Mouse (Mus musculus) heart, embryonic 12.5 days (tissue): ENCODE measurements around the gene Slc5a5. TPM values are rescaled to one million over a fixed set of nuclear protein-coding genes. Genes with fewer than 3 reads are reported as not detected.
A peak's percentile ranks its signal among the peaks of the same experiment; 100 is the strongest.

Source experiments
- ATAC-seq: fragments of 200-750 bp; cut with Nextera tagmentation; 2 replicates; pipeline ENCODE4 v1.8.0; 2017; ENCODE audit warnings: moderate TSS enrichment, moderate library complexity; ENCODE audit not compliant: insufficient number of reproducible peaks, low FRiP score
- H3K27ac ChIP-seq: fragments of 300-500 bp; sonication (generic); 2 replicates; pipeline ENCODE4 v1.5.1; 2016; ENCODE audit warnings: mild to moderate bottlenecking, moderate library complexity; ENCODE audit not compliant: poor library complexity, severe bottlenecking
- H3K27me3 ChIP-seq: fragments of 300-500 bp; sonication (generic); replicated peaks from 2 replicates; pipeline ENCODE4 v1.6.1; 2016; ENCODE audit warnings: mild to moderate bottlenecking, moderate library complexity
- H3K36me3 ChIP-seq: fragments of 300-500 bp; sonication (generic); 2 replicates; pipeline ENCODE4 v1.6.1; 2016; ENCODE audit warnings: mild to moderate bottlenecking, moderate library complexity
- H3K4me1 ChIP-seq: fragments of 300-500 bp; sonication (generic); replicated peaks from 2 replicates; pipeline ENCODE4 v1.6.1; 2016; ENCODE audit warnings: mild to moderate bottlenecking
- H3K4me2 ChIP-seq: fragments of 300-500 bp; sonication (generic); 2 replicates; pipeline ENCODE4 v1.6.1; 2016; ENCODE audit warnings: mild to moderate bottlenecking, moderate library complexity
- H3K4me3 ChIP-seq: fragments of 300-500 bp; sonication (generic); 2 replicates; pipeline ENCODE4 v1.5.1; 2016; ENCODE audit warnings: mild to moderate bottlenecking
- H3K9ac ChIP-seq: fragments of 300-500 bp; sonication (generic); 2 replicates; pipeline ENCODE4 v1.6.1; 2016; ENCODE audit warnings: mild to moderate bottlenecking, moderate library complexity
- H3K9me3 ChIP-seq: fragments of 300-500 bp; sonication (generic); replicated peaks from 2 replicates; pipeline ENCODE4 v1.6.1; 2016; ENCODE audit warnings: mild to moderate bottlenecking, moderate library complexity
- WGBS: fragments of 180-500 bp; shearing (Covaris S2); methylation state at CpG from one replicate; pipeline ENCODE4 v1.1.7; 2016; 5-methylcytosine and 5-hydroxymethylcytosine counted together
- polyA plus RNA-seq: library from polyadenylated mRNA; unstranded; fragments of >200 nt; fragmentation: Nextera tagmentation; extraction: Ambion mirVana; gene quantifications from 2 replicates; pipeline ENCODE4 v1.2.1, GENCODE M21; 2016

Gene Slc5a5
- 0.11 TPM in 1 of 2 replicates, not detected in the other for polyA plus RNA-seq

- no peak for ATAC-seq
- peak within 1 kb of the TSS; percentile 37 for H3K4me3 ChIP-seq
- WGBS = 4% methylated on average over 80 of the region's 80 CpGs
- peaks cover 4% of the 10 kb centered on the region; the same call in 1 of the 2 replicates for H3K9me3 ChIP-seq
- H3K9ac ChIP-seq = peak within 1 kb of the TSS; percentile 6; the same call in 1 of the 2 replicates
- peaks cover 27% of the 10 kb centered on the region for H3K36me3 ChIP-seq
- H3K4me1 ChIP-seq = peaks cover 34% of the 10 kb centered on the region
- peak within 1 kb of the TSS; percentile 59 for H3K4me2 ChIP-seq
- peaks cover 70% of the 10 kb centered on the region for H3K27me3 ChIP-seq
- H3K27ac ChIP-seq = no peak within 1 kb of the TSS
Observed at GRCm38 (mm10) chr8:70892022-70892895, at the start of gene Slc5a5. TSS of gene Slc5a5 (minus strand) at chr8:70892757.

DNA sequence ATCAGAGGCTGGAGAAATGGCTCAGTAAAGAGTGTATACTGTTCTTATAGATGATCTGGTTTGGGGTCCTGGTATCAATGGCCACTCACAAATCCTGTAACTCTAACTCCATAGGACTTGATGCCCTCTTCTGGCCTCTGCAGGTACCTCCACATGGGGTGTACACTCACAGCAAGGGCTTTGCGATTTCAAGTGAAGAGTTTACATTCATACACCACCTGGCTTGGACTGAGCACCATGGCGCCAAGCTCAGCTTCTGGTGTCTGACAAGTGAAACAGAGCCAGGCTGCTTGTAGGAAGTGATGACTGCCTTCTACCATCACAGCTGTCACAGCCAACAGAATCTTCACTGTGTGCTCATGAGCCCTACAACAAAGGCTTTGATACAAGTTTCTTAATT, 48.9 kb upstream of the Slc5a5 start:
- no peaks in the 10 kb centered on the region for H3K9me3 ChIP-seq
- no peaks in the 10 kb centered on the region for H3K4me1 ChIP-seq
- H3K27me3 ChIP-seq = 0 out of 2 replicates have a peak, but pooled peaks cover 3% of the 10 kb centered on the region
- ATAC-seq = no peak
- WGBS = 69% methylated on average over 2 of the region's 2 CpGs
- no peak overlapping the region for H3K9ac ChIP-seq
- no peak overlapping the region for H3K27ac ChIP-seq
- no peaks in the 10 kb centered on the region for H3K36me3 ChIP-seq
- no peak overlapping the region for H3K4me3 ChIP-seq
- no peak overlapping the region for H3K4me2 ChIP-seq

DNA sequence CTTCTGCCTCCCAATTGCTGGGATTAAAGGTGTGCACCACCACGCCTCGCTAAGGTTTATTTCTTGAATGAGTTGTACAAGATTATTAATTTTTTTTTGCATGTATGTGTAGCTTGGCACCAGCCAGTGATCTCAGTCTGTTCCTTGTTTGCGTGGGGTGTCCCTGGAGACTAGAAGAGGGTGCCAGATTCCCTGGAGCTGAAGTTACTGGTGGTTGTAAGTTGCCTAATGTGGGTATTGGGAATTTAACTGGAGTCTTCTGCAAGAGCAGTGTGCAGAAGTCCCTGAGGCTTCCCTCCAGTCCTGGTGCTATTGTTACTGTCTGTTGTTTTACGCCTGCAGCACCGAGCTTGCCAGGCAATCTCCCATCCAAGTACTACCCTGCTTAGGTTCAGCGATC, 44.6 kb upstream of the Slc5a5 start:
- H3K9ac ChIP-seq = no peak overlapping the region
- no peaks in the 10 kb centered on the region for H3K4me1 ChIP-seq
- H3K9me3 ChIP-seq = no peaks in the 10 kb centered on the region
- no peaks in the 10 kb centered on the region for H3K27me3 ChIP-seq
- no peak overlapping the region for H3K4me2 ChIP-seq
- peaks cover 2% of the 10 kb centered on the region; the same call in 1 of the 2 replicates for H3K36me3 ChIP-seq
- WGBS = 75% methylated on average over 6 of the region's 6 CpGs
- no peak overlapping the region for H3K4me3 ChIP-seq
- H3K27ac ChIP-seq = no peak overlapping the region
- no peak for ATAC-seq

DNA sequence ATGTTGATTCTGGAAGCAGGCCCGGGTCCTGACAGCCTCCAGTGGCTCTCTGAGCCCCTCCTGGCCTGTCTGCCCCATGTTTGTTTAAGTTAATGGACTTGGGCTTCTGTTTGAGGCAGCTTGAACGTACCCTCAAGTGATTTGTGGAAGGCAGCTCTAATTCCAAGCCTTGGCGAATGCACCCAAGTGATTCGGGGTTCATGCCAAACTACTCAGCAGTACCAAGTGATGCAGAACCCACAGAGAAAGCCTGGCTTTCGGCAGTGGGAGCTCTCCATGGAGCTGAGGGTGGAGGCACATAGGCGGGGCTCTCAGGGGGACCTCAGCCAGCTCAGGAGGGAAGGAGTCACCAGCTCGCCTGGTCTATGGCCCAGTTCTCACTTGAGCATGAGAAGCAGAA, 42.2 kb upstream of the Slc5a5 start:
- H3K27me3 ChIP-seq = no peaks in the 10 kb centered on the region
- H3K9me3 ChIP-seq = no peaks in the 10 kb centered on the region
- H3K4me3 ChIP-seq = no peak overlapping the region
- no peak for ATAC-seq
- no peak overlapping the region for H3K4me2 ChIP-seq
- WGBS = 50% methylated on average over 7 of the region's 7 CpGs
- H3K36me3 ChIP-seq = peaks cover 4% of the 10 kb centered on the region; the same call in 1 of the 2 replicates
- H3K4me1 ChIP-seq = no peaks in the 10 kb centered on the region
- no peak overlapping the region for H3K27ac ChIP-seq
- H3K9ac ChIP-seq = no peak overlapping the region

DNA sequence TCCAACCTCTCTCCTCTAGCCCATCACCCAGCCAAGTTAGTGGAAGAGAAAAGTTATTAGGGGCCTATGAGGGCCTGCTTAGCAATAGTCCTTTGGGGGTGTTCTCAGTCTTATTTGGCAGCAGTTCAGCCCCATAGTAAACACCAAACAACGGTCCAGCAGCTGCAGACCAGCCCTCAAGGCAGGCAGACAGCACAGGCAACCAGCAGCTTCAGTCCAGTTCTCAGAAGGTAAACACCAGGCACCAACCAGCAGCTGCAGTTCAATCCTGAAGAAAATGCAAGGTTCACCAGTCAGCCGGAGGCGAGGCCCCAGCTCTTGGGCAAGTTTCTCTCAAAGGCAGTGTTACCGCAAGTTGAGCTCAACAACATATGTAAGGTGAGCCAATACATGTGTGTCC, 40.5 kb upstream of the Slc5a5 start:
- no peaks in the 10 kb centered on the region for H3K27me3 ChIP-seq
- no peaks in the 10 kb centered on the region for H3K4me1 ChIP-seq
- no peak for ATAC-seq
- no peak overlapping the region for H3K4me3 ChIP-seq
- WGBS = 87% methylated on average over 4 of the region's 4 CpGs
- H3K27ac ChIP-seq = no peak overlapping the region
- H3K36me3 ChIP-seq = peaks cover 4% of the 10 kb centered on the region; the same call in 1 of the 2 replicates
- H3K9ac ChIP-seq = no peak overlapping the region
- H3K4me2 ChIP-seq = no peak overlapping the region
- H3K9me3 ChIP-seq = no peaks in the 10 kb centered on the region

GRCm38 (mm10) chr8:70931731-70932130, 39.2 kb upstream of the Slc5a5 start:
- Histone ChIP-seq H3K4me2 (no peak overlapping the region), H3K4me1 (no peaks in the 10 kb centered on the region), H3K27ac (no peak overlapping the region), H3K4me3 (no peak overlapping the region), H3K36me3 (peaks cover 4% of the 10 kb centered on the region; the same call in 1 of the 2 replicates), H3K27me3 (no peaks in the 10 kb centered on the region), H3K9me3 (no peaks in the 10 kb centered on the region), H3K9ac (no peak overlapping the region)
- no peak for ATAC-seq
- WGBS = 90% methylated on average over 11 of the region's 11 CpGs

DNA sequence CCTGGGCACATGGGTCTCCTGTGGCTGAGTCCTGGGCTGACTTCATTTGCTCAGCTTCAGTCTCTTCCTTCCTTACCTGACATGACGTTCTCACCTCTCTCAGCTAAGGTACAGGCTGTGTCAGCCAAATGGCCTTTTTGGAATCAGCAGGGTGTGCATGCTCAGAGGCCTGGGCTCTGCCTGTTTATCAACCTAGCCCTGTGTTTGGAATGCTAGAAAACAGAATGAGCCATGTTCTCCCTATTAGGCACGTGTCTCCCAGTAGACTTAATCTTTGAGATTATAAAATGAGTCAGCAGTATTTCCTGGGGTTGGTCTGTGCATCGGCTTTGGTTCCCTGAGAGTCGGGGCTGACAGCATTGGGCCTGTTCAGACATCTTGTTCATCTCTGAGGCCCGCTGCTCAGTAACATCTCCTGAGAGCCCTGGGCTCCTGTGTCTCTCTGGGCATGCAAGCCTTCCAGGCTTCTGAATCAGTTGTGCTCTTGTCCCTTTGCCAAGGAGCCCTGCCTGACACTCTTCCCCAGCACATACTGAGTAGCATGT, 36.3 kb upstream of the Slc5a5 start:
- peaks cover 4% of the 10 kb centered on the region; the same call in 1 of the 2 replicates for H3K36me3 ChIP-seq
- H3K9me3 ChIP-seq = no peaks in the 10 kb centered on the region
- no peak for ATAC-seq
- no peak overlapping the region for H3K9ac ChIP-seq
- H3K27ac ChIP-seq = no peak overlapping the region
- H3K4me2 ChIP-seq = no peak overlapping the region
- H3K27me3 ChIP-seq = no peaks in the 10 kb centered on the region
- no peaks in the 10 kb centered on the region for H3K4me1 ChIP-seq
- no peak overlapping the region for H3K4me3 ChIP-seq
- 54% methylated on average over 5 of the region's 5 CpGs for WGBS

- H3K4me1 ChIP-seq = no peaks in the 10 kb centered on the region
- H3K27me3 ChIP-seq = no peaks in the 10 kb centered on the region
- peaks cover 4% of the 10 kb centered on the region; the same call in 1 of the 2 replicates for H3K36me3 ChIP-seq
- H3K4me3 ChIP-seq = no peak overlapping the region
- 84% methylated on average over 3 of the region's 3 CpGs for WGBS
- H3K27ac ChIP-seq = no peak overlapping the region
- H3K4me2 ChIP-seq = no peak overlapping the region
- no peaks in the 10 kb centered on the region for H3K9me3 ChIP-seq
- H3K9ac ChIP-seq = no peak overlapping the region
- ATAC-seq = no peak
Observed at GRCm38 (mm10) chr8:70928096-70928495, 35.5 kb upstream of the Slc5a5 start.

GRCm38 (mm10) chr8:70926396-70926795, 33.8 kb upstream of the Slc5a5 start:
- Histone ChIP-seq H3K4me2 (no peak overlapping the region), H3K27me3 (no peaks in the 10 kb centered on the region), H3K4me3 (no peak overlapping the region), H3K9ac (no peak overlapping the region), H3K27ac (no peak overlapping the region), H3K9me3 (no peaks in the 10 kb centered on the region), H3K4me1 (no peaks in the 10 kb centered on the region), H3K36me3 (0 out of 2 replicates have a peak, but pooled peaks cover 7% of the 10 kb centered on the region)
- ATAC-seq = no peak
- WGBS = 81% methylated on average over 5 of the region's 5 CpGs

DNA sequence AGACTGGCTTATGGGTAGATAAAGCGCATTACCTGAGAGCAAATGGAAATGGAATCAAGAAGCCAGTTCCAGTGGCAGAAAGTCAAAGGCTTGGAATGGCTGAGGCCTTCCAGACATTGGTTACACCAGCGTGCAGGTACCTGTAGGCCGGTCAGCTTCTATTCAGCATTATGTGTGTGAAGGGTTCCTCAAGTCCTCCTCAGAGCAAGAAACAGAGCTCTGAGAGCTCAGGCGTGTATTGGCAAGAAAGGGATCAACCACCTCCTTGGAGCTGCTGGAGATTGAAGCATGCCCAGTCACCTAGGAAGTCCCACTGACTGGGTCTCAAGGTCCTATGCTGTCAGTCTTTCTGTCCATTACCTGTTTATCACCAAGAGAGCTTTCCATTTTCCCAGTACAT, 33.2 kb upstream of the Slc5a5 start:
- Histone ChIP-seq H3K9ac (no peak overlapping the region), H3K9me3 (no peaks in the 10 kb centered on the region), H3K4me2 (no peak overlapping the region), H3K36me3 (0 out of 2 replicates have a peak, but pooled peaks cover 7% of the 10 kb centered on the region), H3K27me3 (no peaks in the 10 kb centered on the region), H3K27ac (no peak overlapping the region), H3K4me1 (no peaks in the 10 kb centered on the region), H3K4me3 (no peak overlapping the region)
- ATAC-seq = no peak
- WGBS = 83% methylated on average over 4 of the region's 4 CpGs

DNA sequence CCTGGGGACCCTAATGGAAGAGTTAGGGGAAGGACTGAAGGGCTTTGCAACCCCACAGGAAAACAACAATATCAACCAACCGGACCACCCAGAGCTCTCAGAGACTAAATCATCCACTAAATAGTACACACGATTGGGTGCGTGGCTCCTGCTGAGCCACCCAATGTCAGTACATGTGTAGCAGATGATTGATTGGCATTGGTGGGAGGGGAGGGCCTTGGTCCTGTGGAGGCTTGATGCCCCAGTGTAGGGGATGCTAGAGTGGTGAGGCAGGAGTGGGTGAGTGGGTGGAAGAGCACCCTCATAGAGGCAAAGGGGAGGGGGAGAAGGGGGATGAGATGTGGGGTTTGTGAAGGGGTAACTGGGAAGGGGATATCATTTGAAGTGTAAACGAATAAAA, 31.6 kb upstream of the Slc5a5 start:
- Histone ChIP-seq H3K4me1 (0 out of 2 replicates have a peak, but pooled peaks cover 3% of the 10 kb centered on the region), H3K9ac (no peak overlapping the region), H3K4me3 (no peak overlapping the region), H3K4me2 (no peak overlapping the region), H3K27ac (no peak overlapping the region), H3K36me3 (peaks cover 13% of the 10 kb centered on the region; the same call in 1 of the 2 replicates), H3K9me3 (no peaks in the 10 kb centered on the region), H3K27me3 (no peaks in the 10 kb centered on the region)
- ATAC-seq = no peak
- 79% methylated on average over 4 of the region's 4 CpGs for WGBS
